Mouse (Mus musculus) urinary bladder, postnatal 25 days (tissue): Measurements from ENCODE around the gene Josd1.
"Not testable (repeated sequence)": the region's sequence is repeated elsewhere in the genome, so short reads cannot be mapped to it uniquely, and the experiment has no call there.

Experiments used
- DNase-seq: peaks from one replicate; pipeline ENCODE4 v3.0.0; 2022; ENCODE audit warnings: low spot score

Josd1 gene

DNA sequence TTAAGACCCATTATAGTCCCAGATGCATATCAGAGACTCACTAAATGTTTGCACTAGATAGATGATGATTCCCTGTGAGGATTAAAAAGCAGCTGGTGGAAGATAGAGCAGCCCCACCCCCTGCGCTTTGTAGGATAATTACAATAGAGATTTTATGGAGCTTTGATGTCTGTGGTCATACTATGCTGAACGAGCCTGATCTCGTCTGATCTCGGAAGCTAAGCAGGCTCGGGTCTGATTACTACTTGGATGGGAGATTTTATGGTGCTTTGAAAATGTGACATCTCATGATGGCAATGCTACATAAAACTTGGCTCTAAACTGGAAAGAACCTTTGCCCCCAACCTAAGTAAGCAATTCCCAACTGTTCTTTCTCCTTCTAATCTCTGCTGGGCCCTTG lies 4.6 kb upstream of the Josd1 start:
- DNase-seq: no peak

DNA sequence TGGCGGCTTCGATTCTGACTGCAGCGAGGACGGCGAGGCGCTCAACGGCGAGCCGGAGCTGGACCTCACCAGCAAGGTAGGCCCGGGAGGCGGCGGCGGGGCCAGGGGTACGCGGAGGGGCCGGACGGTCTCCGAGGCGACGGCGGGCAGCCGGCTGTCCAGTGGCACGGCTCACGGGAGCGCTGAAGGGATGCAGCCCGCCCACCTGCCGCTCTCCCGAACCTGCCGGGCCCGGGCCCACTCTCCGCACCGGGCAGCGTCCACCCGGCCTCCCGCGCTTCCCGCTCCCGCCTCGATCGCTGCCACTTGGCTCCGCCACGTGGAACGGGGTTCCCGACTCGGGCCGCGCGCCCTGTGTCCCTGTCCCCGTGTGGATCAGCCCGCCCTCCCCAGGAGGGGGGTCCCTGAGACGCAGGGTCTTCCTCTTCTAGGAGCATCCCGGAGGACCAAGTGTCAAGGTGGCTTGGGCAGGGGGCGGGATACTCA lies 3.3 kb upstream of the Josd1 start:
- peak; percentile 43 for DNase-seq

DNA sequence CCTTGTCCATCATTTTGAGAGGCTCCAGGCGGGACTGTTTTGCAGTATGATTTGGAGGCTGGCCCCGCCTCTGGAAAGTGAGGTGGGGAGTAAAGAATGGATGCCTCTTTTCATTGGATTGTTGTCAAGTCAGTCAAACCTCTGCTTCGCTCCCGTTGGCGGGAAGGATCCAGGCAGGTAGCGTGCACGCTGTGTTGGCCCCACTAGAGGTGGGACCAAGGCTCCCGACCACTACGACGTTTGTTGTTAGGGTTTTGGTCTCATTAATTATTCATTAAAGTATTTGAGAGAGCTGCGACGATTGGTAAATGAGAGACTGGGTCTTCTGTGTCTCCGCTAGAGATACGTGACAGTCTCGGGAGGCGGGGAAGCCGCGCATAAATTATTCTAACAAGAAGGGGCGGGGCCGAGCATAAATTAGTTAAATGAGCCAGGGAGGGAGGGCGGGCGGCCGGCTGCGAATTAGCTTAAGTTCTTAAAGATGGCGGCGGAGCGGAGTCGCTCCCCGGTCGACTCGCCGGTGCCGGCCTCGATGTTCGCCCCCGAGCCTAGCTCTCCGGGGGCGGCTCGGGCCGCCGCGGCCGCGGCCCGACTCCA lies 2.8 kb upstream of the Josd1 start, which contains the start of gene Gtpbp1:
Gene Gtpbp1 (plus strand): TSS at position 420 of the 597 bp plus-strand sequence.
- DNase-seq: peak; percentile 89

DNA sequence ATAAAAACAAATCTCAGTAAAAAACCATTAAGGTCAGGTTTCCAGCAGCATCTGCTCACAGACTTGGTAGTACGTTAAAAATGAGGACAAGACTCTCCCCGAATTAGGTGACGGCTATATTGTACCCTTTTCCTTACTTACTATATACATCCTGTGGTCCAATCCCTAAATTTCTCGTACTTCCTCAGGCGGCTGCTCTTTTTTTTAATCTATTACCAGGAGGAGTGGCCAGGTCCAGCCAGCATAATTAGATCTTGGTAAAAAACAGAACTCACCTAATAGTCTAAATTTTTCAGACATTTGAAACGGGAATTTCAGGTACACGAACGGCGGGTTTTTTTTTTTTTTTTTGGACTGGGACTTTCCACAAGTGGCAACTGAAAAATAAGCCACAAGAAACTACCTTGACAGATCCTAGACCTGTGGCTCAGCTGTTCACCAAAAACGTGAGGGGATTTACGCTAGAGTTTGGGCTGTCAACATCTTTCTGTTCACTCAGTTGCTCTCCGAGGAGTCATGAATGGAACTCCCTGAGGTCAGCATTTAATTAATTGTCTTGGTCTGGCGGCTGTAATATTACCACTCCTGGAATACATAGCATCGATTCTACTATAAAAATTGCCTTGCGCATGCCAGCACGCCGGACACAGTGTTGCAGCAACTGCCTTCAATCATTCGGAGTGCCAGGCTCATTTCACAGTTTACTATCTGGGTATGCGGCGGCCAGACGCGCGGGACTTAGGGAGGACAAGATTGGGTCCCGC lies 2.1 kb upstream of the Josd1 start:
- no peak for DNase-seq

DNA sequence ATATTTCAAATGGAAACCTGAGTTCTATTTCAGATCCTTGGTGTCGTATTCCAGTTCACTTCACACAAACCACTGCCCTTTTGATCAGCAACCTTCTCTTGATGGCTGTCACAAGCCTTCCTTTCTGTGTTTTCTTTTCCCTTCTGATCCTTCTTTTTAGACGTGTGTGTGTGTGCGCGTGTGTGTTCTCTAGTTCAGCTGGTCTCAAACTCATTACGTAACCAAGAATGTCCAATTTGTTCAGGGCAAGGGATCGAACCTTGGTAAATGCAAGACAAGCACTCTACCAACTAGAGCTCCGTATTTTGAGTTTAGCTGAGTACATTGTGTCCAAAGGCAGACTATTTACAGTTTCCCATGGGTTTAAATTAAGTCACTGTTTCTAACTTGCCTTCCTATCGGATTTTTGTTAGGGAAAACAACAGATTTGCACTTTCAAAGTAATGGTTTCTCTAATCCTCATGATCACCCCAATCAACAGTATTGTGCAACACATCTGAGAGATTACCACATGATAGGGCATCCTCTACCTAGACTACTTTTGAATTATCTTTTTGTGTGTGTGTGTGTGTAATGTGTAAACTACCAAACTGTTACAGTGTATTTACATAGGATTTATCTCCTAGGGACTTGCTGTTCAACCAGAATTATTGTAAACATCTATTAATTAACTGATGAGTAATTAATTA lies 693 bp upstream of the Josd1 start:
- DNase-seq: no peak

DNA sequence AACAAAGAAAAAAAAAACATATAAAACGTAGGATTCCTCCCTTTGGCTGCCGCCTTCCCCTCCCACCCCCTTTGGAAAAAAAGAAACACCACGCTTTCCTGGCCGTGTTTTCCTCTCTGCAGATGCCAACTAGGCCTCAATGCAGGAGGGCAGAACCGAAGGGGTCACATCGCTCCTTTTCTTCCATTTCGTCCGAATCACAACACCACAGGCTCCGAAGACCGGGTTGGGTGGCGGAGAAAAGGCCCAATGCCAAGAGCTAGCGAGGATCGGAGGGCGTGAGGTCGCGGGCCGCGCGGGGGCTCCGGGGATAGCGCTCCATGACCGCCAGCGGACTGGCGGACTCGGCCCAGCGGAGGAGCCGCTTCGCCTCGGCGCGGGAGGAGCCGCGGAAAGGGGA lies 544 bp downstream of the Josd1 start:
- no peak for DNase-seq

DNA sequence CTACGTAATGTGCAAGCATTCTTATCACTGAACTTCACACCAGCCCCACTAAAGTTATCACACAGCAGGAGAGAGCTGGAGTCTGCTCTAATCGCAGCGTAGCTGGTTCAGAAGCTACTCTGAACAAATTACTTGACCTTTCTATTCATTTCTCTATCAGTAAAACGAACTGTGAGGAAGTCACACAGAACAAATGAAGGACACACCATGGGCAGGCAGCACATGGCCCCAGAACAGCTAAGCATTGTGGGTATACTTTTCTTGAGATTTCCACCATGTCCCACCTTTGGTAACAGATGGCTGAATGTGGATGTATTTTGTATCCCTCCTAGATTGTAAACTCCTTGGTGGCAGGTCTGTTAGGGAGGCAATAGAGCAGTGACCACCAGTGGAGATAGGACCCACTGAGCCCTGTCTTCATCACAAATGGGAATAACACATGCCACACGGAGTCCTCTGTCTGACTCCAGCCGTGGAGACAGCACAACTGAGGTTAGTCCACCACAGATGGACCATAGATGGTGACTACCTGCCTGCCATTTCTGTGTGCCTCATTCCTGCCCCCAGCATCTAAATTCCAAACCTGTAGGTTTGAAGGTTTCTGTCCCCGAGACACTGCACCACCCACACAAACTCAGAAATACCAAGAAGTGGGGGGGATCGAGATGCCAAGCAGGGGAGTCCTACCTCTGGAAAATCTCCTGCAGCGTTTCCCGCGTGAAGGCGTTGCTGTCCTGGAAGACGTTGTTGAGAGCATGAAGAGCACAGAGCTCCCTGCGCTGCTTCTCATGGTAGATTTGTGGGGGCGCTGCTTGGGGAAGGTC lies 1.5 kb downstream of the Josd1 start:
- DNase-seq: no peak

DNA sequence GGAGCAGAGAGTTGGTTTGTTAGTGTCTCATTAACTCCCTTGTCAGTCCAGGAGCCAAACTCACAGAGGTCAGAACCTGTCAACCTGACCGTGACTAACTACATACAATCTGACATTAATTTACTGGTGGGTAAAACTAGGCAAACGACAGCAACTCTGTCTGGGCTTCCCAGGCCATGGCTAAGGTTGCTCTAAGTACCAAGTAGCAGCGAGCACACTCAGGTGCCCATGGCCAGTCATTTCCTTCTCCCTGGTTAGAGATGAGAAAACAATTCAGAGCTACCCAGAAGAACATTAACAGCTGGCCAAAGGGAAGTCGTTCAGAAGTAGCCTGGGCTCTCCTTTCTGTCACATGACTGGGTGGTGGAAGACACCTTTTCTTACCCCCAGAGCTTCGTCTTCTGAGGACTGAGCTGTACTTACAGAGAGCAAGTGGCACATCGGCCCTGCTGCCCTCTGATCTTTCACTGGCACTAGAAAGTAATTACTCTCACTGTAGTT lies 2.5 kb downstream of the Josd1 start:
- DNase-seq: no peak

DNA sequence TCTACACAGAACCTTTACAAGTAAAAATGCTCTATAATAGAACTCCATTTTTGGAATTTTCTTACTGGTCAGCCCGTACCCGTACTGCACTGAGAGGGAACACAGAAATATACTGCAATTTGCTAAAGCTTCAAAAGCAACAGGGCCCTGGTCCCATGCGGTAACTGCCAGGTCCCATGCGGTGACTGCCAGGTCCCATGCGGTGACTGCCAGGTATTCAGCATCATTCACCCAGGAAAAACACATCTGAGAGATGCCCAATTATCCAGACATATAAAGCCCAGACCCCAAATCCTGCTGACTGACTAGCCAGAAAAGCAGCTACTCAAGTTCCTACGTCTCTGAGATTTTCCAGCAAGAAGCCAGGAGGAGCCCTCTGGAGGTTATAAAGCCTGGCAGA lies 3.1 kb downstream of the Josd1 start:
- DNase-seq: no peak

DNA sequence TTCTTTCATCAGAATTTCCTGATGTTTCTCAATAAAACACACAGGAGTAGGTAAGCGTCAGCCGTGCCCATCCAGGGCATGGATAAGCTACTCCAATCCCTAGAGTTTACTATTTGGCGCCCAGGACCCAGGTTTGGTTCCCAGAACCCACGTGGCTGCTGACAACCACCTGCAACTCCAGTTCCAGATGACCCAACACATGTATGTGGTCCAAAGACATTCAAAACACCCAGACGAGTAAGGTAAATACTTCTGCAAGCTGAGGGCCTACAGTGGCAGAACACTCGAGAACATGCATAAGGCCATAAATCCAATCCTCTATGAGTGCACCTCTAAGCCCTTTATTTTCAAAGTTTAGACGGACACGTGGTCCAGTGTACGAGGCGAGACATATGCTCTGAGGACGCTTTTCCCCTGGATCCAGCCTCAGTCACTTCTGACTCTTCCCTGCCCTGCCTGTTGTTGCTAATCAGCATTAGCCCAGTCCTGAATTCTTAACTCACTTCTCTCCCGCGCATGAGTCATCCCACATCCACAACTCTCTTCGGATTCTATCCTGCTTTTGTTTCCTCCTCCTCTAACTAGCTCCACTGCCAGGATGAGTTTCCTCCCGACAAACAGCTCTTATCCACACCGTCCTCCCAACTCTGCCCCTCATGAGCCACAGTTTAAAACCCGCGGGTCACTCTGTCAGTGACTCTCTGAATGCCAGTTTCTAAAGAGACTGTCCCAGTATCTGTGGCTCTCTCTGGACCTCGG lies 3.8 kb downstream of the Josd1 start:
- no peak for DNase-seq

DNA sequence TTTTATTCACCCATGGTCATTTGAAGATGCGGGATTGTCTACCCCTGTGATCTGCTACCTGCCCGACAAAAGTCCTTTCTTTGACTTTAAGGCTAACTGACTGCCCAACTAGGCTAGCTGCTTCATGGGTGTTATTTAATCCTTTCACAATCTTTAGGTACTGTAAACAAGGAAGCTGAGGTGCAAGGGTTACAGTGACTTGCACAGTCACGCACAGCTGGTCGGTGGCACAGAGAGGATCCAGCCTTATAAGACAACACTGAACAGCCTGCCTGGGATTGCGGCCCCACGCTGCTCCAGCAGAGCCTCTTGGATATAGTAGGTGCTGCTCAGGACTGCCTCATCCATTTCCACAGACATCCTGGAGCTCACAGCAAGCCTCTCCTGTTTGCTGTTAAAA lies 4.6 kb downstream of the Josd1 start:
- no peak for DNase-seq

DNA sequence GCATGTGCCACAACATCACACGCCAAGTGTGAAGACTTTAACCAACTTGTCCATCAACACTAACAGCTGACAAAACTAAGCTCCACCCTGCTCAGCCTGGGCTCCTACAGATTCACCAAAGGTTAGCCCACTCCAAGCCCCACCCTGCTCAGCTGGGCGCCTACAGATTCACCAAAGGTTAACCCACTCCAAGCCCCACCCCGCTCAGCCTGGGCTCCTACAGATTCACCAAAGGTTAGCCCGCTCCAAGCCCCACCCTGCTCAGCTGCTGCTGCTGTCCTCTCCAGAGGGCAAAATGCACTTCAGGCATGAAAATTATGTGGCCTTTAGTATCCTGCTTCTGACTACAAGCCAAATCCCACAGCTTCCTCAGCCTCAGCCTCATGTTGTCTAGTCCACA lies 5.7 kb downstream of the Josd1 start:
- no peak for DNase-seq

DNA sequence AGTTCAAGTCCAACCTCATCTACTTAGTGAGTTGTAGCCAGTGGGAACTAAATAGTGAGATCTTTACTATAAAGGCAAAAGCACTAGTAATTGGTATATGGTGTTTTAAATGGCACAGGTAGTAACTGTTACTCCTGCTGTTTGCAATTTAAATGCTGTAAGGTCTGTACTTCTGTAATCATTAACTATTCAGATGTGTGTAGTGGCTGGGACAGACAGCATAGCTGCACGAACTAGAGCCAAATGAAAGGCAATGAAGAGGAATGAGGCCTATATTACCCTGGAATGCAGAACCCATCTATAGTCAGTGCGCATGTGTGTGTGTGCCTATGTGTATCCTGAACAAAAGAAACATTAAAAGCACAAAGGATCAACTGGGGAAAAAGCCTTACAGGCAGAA lies 9.8 kb downstream of the Josd1 start:
- no peak for DNase-seq

DNA sequence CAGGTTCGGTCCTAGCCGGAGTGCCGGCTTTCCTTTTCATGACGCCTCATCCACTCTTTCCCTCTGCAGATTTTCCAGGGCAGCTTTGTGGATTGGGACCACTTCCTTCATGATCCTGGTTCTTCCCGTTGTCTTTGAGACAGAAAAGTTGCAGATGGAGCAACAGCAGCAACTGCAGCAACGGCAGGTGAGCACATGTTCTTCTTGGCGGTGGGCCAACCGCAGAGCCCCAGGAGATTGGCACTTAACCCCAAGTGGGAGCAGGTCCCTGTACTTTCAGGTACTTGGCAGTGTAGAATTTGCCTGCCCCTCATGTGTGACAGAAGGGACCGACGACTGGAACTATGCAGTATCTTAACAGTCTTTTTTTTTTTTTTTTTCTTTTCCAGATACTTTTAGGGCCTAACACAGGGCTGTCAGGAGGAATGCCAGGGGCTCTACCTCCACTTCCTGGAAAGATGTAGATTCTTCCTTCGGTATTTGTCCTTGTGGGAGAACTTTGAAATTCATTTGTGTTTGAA lies 15.8 kb downstream of the Josd1 start:
- not testable (repeated sequence) for DNase-seq

DNA sequence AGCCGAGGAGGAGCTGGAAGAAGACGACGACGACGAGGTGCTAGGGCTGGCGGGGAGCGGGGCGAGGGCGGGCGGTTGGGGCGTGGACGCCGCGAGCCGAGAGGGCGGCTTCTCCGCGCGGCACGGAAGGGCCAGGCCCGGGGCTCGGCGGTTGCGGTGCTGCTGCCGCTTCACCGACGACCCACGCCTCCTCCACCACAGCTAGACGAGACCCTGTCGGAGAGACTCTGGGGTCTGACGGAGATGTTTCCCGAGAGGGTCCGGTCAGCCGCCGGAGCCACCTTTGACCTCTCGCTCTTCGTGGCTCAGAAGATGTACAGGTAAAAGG lies 16.8 kb downstream of the Josd1 start:
- no peak for DNase-seq

DNA sequence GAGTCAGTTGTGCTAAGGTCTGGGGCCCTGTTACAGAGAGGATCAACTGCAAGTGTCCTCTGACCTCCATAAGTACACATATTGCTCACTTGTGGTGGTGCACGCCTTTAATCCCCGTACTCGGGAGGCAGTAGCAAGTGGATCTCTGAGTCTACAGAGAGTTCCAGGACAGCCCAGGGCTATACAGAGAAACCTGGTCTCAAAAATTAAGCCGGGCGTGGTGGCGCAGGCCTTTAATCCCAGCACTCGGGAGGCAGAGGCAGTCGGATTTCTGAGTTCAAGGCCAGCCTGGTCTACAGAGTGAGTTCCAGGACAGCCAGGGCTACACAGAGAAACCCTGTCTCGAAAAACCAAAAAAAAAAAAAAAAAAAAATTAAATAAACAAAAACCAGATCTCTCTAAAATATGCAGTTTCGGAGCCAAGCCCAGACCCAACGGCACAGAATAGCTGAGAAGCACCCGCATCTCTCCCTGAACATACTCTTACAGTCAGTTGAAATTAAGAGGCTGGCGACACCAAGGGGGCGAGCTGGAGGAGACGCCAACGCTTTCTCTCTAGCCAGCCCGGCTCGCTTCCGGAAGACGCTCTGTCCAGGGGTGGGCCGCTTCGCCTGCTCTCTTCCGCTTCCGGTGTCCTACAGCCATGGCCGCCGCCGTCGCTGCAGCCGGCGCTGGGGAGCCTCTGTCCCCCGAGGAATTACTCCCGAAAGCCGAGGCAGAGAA lies 17.3 kb downstream of the Josd1 start, which contains the start of gene Tomm22:
Gene Tomm22 (plus strand): TSS at position 613 of the 723 bp plus-strand sequence.
- peak; percentile 79 for DNase-seq

DNA sequence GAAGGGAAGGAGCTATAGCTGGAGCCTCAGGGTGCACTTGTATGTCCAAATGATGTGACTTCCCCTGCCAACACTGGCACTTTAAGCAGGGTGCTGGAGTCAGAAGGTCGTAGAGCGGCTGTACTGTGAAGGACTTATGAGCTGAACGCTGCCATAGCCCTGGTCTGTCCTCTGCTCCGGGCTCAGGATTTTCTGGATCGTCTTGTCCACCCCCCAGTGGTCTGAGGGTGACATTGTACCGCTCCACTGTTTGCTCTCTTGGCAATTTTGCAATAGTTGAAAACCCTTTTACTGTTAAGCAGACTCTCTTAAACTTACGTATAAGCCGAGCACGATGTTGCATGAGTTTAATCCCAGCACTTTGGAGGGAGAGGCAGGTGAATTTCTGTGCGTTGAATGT lies 18.5 kb downstream of the Josd1 start:
- no peak for DNase-seq

DNA sequence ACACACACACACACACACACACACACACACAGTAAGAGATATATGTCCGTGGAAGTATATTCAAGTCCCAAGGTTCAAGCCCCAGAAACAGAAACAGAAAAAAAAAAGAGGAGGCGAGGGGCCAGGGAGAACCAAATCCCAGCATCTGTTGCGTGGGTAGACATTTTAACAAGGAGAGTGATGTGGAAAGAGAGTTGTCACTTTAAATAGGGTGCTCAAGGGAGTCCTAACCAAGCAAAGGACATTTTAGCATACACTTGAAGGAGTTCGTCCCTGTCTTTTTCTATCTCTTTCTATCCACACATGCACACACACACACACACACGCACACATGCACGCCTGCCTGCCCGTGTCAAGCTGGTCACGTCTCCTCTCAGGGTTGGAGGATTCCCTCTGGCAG lies 23.1 kb downstream of the Josd1 start:
- no peak for DNase-seq

DNA sequence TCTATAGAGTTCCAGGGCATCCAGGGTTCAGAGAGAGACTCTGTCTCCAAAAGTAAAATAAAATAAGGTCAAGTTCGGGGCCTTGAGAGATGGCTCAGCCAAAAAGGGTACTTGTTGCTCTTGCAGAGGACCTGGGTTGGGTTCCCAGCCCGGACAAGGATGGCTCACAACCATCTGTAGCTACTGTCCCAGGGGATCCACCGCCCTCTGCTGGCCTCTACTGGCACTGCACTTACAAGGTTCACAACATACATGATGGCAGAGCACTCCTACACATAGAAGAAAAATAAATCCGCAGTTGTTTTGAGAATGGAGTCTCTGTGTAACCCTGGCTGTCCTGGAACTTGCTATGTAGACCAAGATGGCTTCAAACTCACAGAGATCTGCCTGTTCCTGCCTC lies 25.9 kb downstream of the Josd1 start:
- no peak for DNase-seq
